Mouse (Mus musculus) heart, embryonic 16.5 days (tissue): ENCODE results near the gene Ghrhr. TPM values are rescaled to one million over a fixed set of nuclear protein-coding genes. Genes with fewer than 3 reads are reported as not detected.

Source experiments
- ATAC-seq: fragments of 200-750 bp; cut with Nextera tagmentation; replicated peaks from 2 replicates; pipeline ENCODE4 v1.8.0; 2017; ENCODE audit warnings: moderate number of reproducible peaks; ENCODE audit not compliant: insufficient read depth, low FRiP score; ENCODE audit errors: extremely low read depth
- H3K27ac ChIP-seq: fragments of 300-500 bp; sonication (generic); 2 replicates; pipeline ENCODE4 v1.5.1; 2014; ENCODE audit warnings: mild to moderate bottlenecking, low read length, control low read depth, moderate library complexity
- H3K27me3 ChIP-seq: fragments of 300-500 bp; sonication (generic); 2 replicates; pipeline ENCODE4 v1.6.1; 2014; ENCODE audit warnings: low read length, mixed read lengths; ENCODE audit not compliant: control insufficient read depth, insufficient read depth
- H3K36me3 ChIP-seq: fragments of 300-500 bp; sonication (generic); 2 replicates; pipeline ENCODE4 v1.6.1; 2014; ENCODE audit not compliant: control insufficient read depth, insufficient read depth
- H3K4me1 ChIP-seq: fragments of 300-500 bp; sonication (generic); 2 replicates; pipeline ENCODE4 v1.6.1; 2014; ENCODE audit warnings: low read length, mixed read lengths; ENCODE audit not compliant: control insufficient read depth, insufficient read depth
- H3K4me2 ChIP-seq: fragments of 300-500 bp; sonication (generic); 2 replicates; pipeline ENCODE4 v1.6.1; 2014; ENCODE audit warnings: low read depth, mild to moderate bottlenecking, control low read depth, low read length
- H3K4me3 ChIP-seq: fragments of 300-500 bp; sonication (generic); 2 replicates; pipeline ENCODE4 v1.5.1; 2014; ENCODE audit warnings: mild to moderate bottlenecking, control low read depth, low read length
- H3K9ac ChIP-seq: fragments of 300-500 bp; sonication (generic); 2 replicates; pipeline ENCODE4 v1.6.1; 2014; ENCODE audit warnings: low read length, control low read depth
- H3K9me3 ChIP-seq: fragments of 300-500 bp; sonication (generic); replicated peaks from 2 replicates; pipeline ENCODE4 v1.6.1; 2016; ENCODE audit warnings: low read length; ENCODE audit not compliant: control insufficient read depth
- WGBS: fragments of 180-500 bp; shearing (Covaris S2); extraction: QIAGEN DNeasy Blood & Tissue Kit; methylation state at CpG from one replicate; pipeline ENCODE4 v1.1.7; 2014; 5-methylcytosine and 5-hydroxymethylcytosine counted together
- polyA plus RNA-seq: library from polyadenylated mRNA; unstranded; fragments of >200 nt; fragmentation: Nextera tagmentation; extraction: Ambion mirVana; gene quantifications from 2 replicates; pipeline ENCODE4 v1.2.1, GENCODE M21; 2015

The Ghrhr gene
- polyA plus RNA-seq: not detected in 2 replicates

GRCm38 (mm10) chr6:55376076-55376475, at the start of gene Ghrhr:
Ghrhr (plus strand) TSS chr6:55376295.
- Histone ChIP-seq H3K9me3 (no peaks in the 10 kb centered on the region), H3K4me3 (no peak within 1 kb of the TSS), H3K4me2 (no peak within 1 kb of the TSS), H3K27ac (no peak within 1 kb of the TSS), H3K9ac (no peak within 1 kb of the TSS), H3K36me3 (no peaks in the 10 kb centered on the region), H3K27me3 (peaks cover 7% of the 10 kb centered on the region; the same call in 1 of the 2 replicates), H3K4me1 (no peaks in the 10 kb centered on the region)
- no peak for ATAC-seq
- 70% methylated on average over 6 of the region's 6 CpGs for whole genome bisulfite sequencing

DNA sequence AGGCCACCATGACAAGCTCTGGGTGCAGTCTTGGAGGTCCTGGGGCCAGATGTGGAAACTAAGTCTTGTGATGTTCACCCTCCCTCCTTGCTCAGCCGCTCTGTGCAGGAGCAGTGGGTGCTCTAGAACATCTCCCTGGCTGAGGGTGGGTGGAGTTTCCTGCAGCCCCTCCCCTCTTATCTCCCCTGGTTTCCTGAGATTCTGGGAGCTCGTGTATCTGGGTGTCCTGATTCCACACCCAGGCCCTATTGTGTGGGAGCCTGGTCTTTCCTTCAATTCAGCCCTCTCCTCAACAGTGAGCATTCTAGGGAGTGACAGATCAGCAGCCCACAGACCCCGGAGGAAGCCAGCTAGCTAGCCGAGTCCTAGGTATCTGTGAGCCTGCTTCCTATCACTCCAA, 49.8 kb upstream of the Ghrhr start:
- WGBS: 39% methylated on average over 4 of the region's 4 CpGs
- Histone ChIP-seq H3K36me3 (no peaks in the 10 kb centered on the region), H3K27me3 (no peaks in the 10 kb centered on the region), H3K9ac (no peak overlapping the region), H3K27ac (peak overlapping the region; percentile 55; the same call in 1 of the 2 replicates), H3K4me1 (peaks cover 15% of the 10 kb centered on the region; the same call in 1 of the 2 replicates), H3K4me2 (no peak overlapping the region), H3K4me3 (no peak overlapping the region), H3K9me3 (no peaks in the 10 kb centered on the region)
- ATAC-seq: peak; percentile 16; the same call in 1 of the 2 replicates

- no peaks in the 10 kb centered on the region for H3K36me3 ChIP-seq
- H3K4me2 ChIP-seq: no peak overlapping the region
- WGBS: 57% methylated on average over 13 of the region's 13 CpGs
These were observed 48.8 kb upstream of the Ghrhr start for GRCm38 (mm10) chr6:55327326-55327725.

GRCm38 (mm10) chr6:55328179-55328578, 47.9 kb upstream of the Ghrhr start:
- peak overlapping the region; percentile 16; the same call in 1 of the 2 replicates for H3K27ac ChIP-seq
- H3K36me3 ChIP-seq: no peaks in the 10 kb centered on the region
- no peak overlapping the region for H3K4me3 ChIP-seq
- H3K9ac ChIP-seq: no peak overlapping the region
- H3K9me3 ChIP-seq: no peaks in the 10 kb centered on the region
- ATAC-seq: no peak
- no peak overlapping the region for H3K4me2 ChIP-seq
- H3K27me3 ChIP-seq: no peaks in the 10 kb centered on the region
- peaks cover 20% of the 10 kb centered on the region; the same call in 1 of the 2 replicates for H3K4me1 ChIP-seq
- WGBS: 53% methylated on average over 4 of the region's 4 CpGs

More at GRCm38 (mm10) chr6:55327326-55327725, 48.8 kb upstream of the Ghrhr start:
- no peaks in the 10 kb centered on the region for H3K27me3 ChIP-seq
- ATAC-seq: peak; percentile 34; the same call in 1 of the 2 replicates
- peaks cover 19% of the 10 kb centered on the region; the same call in 1 of the 2 replicates for H3K4me1 ChIP-seq
- H3K4me3 ChIP-seq: no peak overlapping the region
- H3K27ac ChIP-seq: peak overlapping the region; percentile 55; the same call in 1 of the 2 replicates
- H3K9ac ChIP-seq: no peak overlapping the region
- H3K9me3 ChIP-seq: no peaks in the 10 kb centered on the region

DNA sequence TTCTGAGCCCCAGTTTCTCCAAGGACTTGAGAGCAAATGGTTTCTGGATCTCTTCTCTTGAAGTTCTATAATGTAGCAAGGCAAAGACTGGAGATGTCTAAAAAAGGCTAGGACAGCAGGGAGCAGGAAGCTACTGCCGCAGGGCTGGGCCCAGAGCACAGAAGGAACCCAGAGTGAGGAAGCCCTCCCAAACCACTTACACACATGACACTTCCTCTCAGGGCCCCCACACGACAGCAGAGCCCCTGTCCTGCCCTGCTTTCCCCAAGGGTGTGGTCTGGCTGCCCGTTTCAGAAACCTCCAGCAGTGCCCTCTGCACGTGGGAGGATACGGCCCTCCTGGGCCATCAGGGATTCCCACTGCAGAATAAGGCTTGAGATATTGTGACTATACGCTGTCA, 44.8 kb upstream of the Ghrhr start:
- H3K27ac ChIP-seq: no peak overlapping the region
- 57% methylated on average over 6 of the region's 6 CpGs for WGBS

DNA sequence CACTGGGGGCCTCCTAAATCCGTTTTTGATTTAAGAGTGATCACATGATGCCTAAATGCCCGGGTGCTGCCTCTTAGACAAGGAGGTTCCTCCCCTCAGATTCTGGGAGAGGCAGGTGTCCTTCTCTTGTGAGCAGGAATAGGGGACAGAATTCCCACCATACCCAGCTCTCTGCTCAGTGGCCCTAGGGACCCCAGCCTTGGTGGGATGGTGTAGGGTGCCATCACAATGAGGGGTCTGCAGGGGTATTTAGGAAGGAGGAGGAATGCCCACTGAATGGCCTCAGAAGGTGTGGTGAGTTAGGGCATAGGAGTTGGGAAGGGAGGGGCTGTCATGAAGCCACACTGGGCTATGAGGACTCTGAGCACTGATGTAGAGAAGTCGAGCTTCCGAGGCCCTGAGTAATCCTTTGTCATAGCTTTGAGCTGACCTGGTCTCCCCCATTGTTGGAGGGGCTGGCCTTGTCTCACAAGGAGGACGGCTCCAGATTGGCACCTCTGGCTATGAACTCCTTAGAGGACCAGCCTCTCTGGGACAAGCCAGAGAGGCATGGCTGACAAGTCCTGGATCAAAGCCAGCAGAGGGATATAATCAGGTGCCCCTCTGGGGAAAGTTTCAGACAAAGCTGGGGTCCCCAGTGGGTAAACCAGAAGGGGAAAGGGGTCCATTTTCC, 43.9 kb upstream of the Ghrhr start:
- H3K4me2 ChIP-seq: no peak overlapping the region
- 53% methylated on average over 5 of the region's 5 CpGs for WGBS
- H3K27ac ChIP-seq: no peak overlapping the region
- no peak overlapping the region for H3K4me3 ChIP-seq
- H3K9me3 ChIP-seq: no peaks in the 10 kb centered on the region
- ATAC-seq: no peak
- no peaks in the 10 kb centered on the region for H3K36me3 ChIP-seq
- H3K9ac ChIP-seq: no peak overlapping the region
- no peaks in the 10 kb centered on the region for H3K27me3 ChIP-seq
- H3K4me1 ChIP-seq: peaks cover 28% of the 10 kb centered on the region

More for the DNA sequence above, 44.8 kb upstream of the Ghrhr start:
- Histone ChIP-seq H3K4me2 (no peak overlapping the region), H3K4me1 (peaks cover 30% of the 10 kb centered on the region), H3K9me3 (no peaks in the 10 kb centered on the region), H3K9ac (no peak overlapping the region), H3K27me3 (no peaks in the 10 kb centered on the region), H3K36me3 (no peaks in the 10 kb centered on the region), H3K4me3 (no peak overlapping the region)
- no peak for ATAC-seq

DNA sequence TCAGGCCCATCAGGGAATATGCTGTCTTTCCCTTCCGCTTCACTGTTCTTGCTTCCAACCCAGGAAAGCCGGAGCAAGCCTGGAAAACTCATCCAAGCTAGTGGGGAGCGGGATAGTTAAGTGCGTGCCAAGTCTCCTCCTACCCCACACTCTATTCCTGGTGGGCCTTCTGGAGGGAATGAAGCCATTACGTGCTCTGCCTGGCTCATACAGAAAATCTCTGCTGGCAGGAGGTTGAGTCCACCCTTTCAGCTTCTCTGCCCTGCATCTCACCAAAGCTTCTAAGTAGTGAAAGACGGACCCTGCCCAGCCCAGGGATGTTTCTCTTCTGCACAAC, 43.4 kb upstream of the Ghrhr start:
- no peak overlapping the region for H3K4me3 ChIP-seq
- no peaks in the 10 kb centered on the region for H3K27me3 ChIP-seq
- peak overlapping the region; percentile 24; the same call in 1 of the 2 replicates for H3K27ac ChIP-seq
- WGBS: 48% methylated on average over 6 of the region's 6 CpGs
- no peaks in the 10 kb centered on the region for H3K36me3 ChIP-seq
- peaks cover 25% of the 10 kb centered on the region for H3K4me1 ChIP-seq
- H3K9me3 ChIP-seq: no peaks in the 10 kb centered on the region
- ATAC-seq: no peak; the same call in 1 of the 2 replicates
- no peak overlapping the region for H3K9ac ChIP-seq
- no peak overlapping the region for H3K4me2 ChIP-seq

DNA sequence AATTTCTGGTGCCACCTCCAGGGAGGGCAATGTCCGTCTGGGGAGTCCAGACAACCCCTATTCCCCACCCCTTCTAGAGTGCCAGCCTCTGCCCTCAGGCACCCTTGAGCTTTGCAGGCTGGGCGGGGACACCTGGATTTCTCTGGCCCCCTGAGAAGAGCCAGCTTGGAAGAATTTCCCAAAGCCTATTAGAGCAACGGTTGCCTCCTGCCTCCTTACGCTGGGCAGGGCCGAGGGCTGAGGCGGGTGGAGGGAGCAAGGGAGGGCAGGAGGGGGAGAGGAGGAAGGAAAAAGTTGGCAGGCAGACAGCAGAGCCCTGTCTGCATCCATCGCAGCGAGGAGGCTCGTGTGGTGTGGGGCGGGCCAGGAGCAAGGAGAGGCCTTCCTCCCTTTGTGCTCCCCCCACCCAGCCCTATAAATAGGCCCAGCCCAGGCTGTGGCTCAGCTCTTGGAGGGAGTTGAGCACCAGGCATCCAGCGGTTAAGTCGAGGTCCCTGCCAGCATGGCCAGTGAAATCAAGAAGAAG, 40.0 kb upstream of the Ghrhr start, which contains the start of gene Aqp1:
Gene Aqp1 (plus strand): TSS at position 444 of the 526 bp plus-strand sequence.
- peak within 1 kb of the TSS; percentile 55 for H3K9ac ChIP-seq
- H3K4me2 ChIP-seq: peak within 1 kb of the TSS; percentile 47
- peak within 1 kb of the TSS; percentile 26 for H3K27ac ChIP-seq
- no peaks in the 10 kb centered on the region for H3K27me3 ChIP-seq
- no peaks in the 10 kb centered on the region for H3K9me3 ChIP-seq
- 8% methylated on average over 12 of the region's 12 CpGs for WGBS
- H3K4me1 ChIP-seq: peaks cover 28% of the 10 kb centered on the region
- H3K36me3 ChIP-seq: no peaks in the 10 kb centered on the region
- peak within 1 kb of the TSS; percentile 37 for H3K4me3 ChIP-seq
- ATAC-seq: peak; percentile 93

DNA sequence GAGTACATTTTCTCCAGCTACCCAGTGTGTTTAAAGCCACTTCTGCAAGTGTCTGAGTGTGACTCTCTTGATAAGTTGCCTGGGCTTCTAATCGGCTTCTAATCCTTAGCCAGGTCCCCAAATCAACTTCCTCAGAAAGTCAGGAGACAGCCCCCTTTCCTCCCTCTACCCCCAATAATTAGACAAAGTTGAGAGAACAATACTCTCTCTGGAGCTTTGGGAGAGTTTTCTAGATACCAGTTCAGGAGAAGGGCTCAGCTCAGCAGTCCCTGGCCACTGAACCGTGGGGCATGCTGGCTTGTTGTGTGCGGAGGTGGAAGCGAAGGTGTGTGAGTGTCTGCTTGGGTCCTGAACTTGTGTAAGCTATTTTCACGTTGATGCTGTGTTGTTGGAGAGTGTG, 38.9 kb upstream of the Ghrhr start:
- Histone ChIP-seq H3K4me1 (peaks cover 37% of the 10 kb centered on the region), H3K27me3 (no peaks in the 10 kb centered on the region), H3K27ac (no peak overlapping the region), H3K4me2 (peak overlapping the region; percentile 47), H3K4me3 (peak overlapping the region; percentile 37), H3K9ac (peak overlapping the region; percentile 54), H3K36me3 (no peaks in the 10 kb centered on the region), H3K9me3 (no peaks in the 10 kb centered on the region)
- ATAC-seq: no peak
- 56% methylated on average over 5 of the region's 5 CpGs for WGBS
